Mouse (Mus musculus) MEL (cell line): ENCODE data around the gene Nos1ap. TPM values are rescaled to one million over a fixed set of nuclear protein-coding genes. Genes with fewer than 3 reads are reported as not detected.

Experiments used
- DNase-seq: peaks from one replicate; pipeline ENCODE4 v3.0.0; 2011; ENCODE audit warnings: low read depth, low spot score
- H3K27ac ChIP-seq: 2 replicates; pipeline ENCODE4 v1.5.1; 2012; ENCODE audit warnings: low read depth, mild to moderate bottlenecking, control low read depth, low read length, moderate library complexity; ENCODE audit not compliant: control insufficient read depth
- H3K27me3 ChIP-seq, 2 experiments: fragments of 150-350 bp in 1 of 2; sonication (generic) in 1 of 2; 2 replicates each; pipeline ENCODE4 v1.6.1; 2012; ENCODE audit warnings: low read length in 2 of 2, mild to moderate bottlenecking in 2 of 2, improper control_type of control experiment in 1 of 2, moderate library complexity in 1 of 2; ENCODE audit not compliant: insufficient read depth in 2 of 2, control insufficient read depth in 1 of 2
- H3K36me3 ChIP-seq, 2 experiments: 2 replicates each; pipeline ENCODE4 v1.6.1; 2012 to 2014; ENCODE audit warnings: low read length in 2 of 2, improper control_type of control experiment in 1 of 2, inconsistent platforms in 1 of 2, mild to moderate bottlenecking in 1 of 2; ENCODE audit not compliant: insufficient read depth in 2 of 2, control insufficient read depth in 1 of 2
- H3K4me1 ChIP-seq, 2 experiments: fragments of 150-350 bp in 1 of 2; sonication (generic) in 1 of 2; 2 replicates each; pipeline ENCODE4 v1.6.1; 2012; ENCODE audit warnings: low read length in 2 of 2, improper control_type of control experiment in 1 of 2, mild to moderate bottlenecking in 1 of 2; ENCODE audit not compliant: insufficient read depth in 2 of 2, control insufficient read depth in 1 of 2
- H3K4me3 ChIP-seq, 2 experiments: fragments of 150-350 bp in 1 of 2; sonication (generic) in 1 of 2; 2 replicates each; pipeline ENCODE4 v1.5.1; 2012; ENCODE audit warnings: low read depth in 2 of 2, low read length in 2 of 2, mild to moderate bottlenecking in 2 of 2, moderate library complexity in 2 of 2, control low read depth in 1 of 2, improper control_type of control experiment in 1 of 2; ENCODE audit not compliant: control insufficient read depth in 1 of 2, insufficient read depth in 1 of 2
- H3K79me2 ChIP-seq: 2 replicates; pipeline ENCODE4 v1.6.1; 2012; ENCODE audit warnings: mild to moderate bottlenecking, low read length, moderate library complexity; ENCODE audit not compliant: control insufficient read depth, poor library complexity, insufficient read depth
- H3K9ac ChIP-seq: 2 replicates; pipeline ENCODE4 v1.6.1; 2012; ENCODE audit warnings: low read depth, mild to moderate bottlenecking, control low read depth, low read length, moderate library complexity; ENCODE audit not compliant: control insufficient read depth, poor library complexity, severe bottlenecking
- H3K9me3 ChIP-seq: fragments of 150-350 bp; sonication (generic); replicated peaks from 2 replicates; pipeline ENCODE4 v1.6.1; 2012; ENCODE audit warnings: mild to moderate bottlenecking, low read length, improper control_type of control experiment, moderate library complexity; ENCODE audit not compliant: insufficient read depth
- BHLHE40 ChIP-seq: IDR thresholded peaks from 2 replicates; pipeline ENCODE4 v1.6.1; 2012; ENCODE audit warnings: low read depth, mild to moderate bottlenecking, inconsistent platforms, low read length, improper control_type of control experiment, borderline replicate concordance
- CHD2 ChIP-seq: IDR thresholded peaks from 2 replicates; pipeline ENCODE4 v1.6.1; 2011; ENCODE audit warnings: low read length, improper control_type of control experiment
- GABPA ChIP-seq: IDR thresholded peaks from 2 replicates; pipeline ENCODE4 v1.6.1; 2012; ENCODE audit warnings: low read depth, mild to moderate bottlenecking, inconsistent platforms, low read length, improper control_type of control experiment, moderate library complexity
- JUND ChIP-seq: IDR thresholded peaks from 2 replicates; pipeline ENCODE4 v1.6.1; 2011; ENCODE audit warnings: low read depth, mild to moderate bottlenecking, improper control_type of control experiment, low read length
- MYC ChIP-seq: IDR thresholded peaks from 2 replicates; pipeline ENCODE4 v1.6.1; 2011; ENCODE audit warnings: low read depth, mild to moderate bottlenecking, low read length, improper control_type of control experiment, moderate library complexity
- NELFE ChIP-seq: IDR thresholded peaks from 2 replicates; pipeline ENCODE4 v1.6.1; 2011; ENCODE audit warnings: low read depth, low read length, improper control_type of control experiment
- POLR2AphosphoS2 ChIP-seq: IDR thresholded peaks from 2 replicates; pipeline ENCODE4 v1.6.1; 2011; ENCODE audit warnings: low read length, improper control_type of control experiment
- RCOR1 ChIP-seq: IDR thresholded peaks from 2 replicates; pipeline ENCODE4 v1.6.1; 2012; ENCODE audit warnings: low read depth, mild to moderate bottlenecking, inconsistent platforms, low read length, improper control_type of control experiment
- TAL1 ChIP-seq: IDR thresholded peaks from 2 replicates; pipeline ENCODE4 v1.6.1; 2012; ENCODE audit warnings: mild to moderate bottlenecking, inconsistent platforms, low read length, moderate library complexity, mixed read lengths
- TCF12 ChIP-seq: IDR thresholded peaks from 2 replicates; pipeline ENCODE4 v1.6.1; 2014; ENCODE audit warnings: low read depth, mild to moderate bottlenecking, inconsistent platforms, low read length, improper control_type of control experiment, moderate library complexity
- UBTF ChIP-seq: IDR thresholded peaks from 2 replicates; pipeline ENCODE4 v1.6.1; 2012; ENCODE audit warnings: low read depth, mild to moderate bottlenecking, inconsistent platforms, low read length, improper control_type of control experiment, moderate library complexity, borderline replicate concordance; ENCODE audit not compliant: insufficient read depth
- USF1 ChIP-seq: IDR thresholded peaks from 2 replicates; pipeline ENCODE4 v1.6.1; 2014; ENCODE audit warnings: low read depth, mild to moderate bottlenecking, inconsistent platforms, low read length, improper control_type of control experiment, moderate library complexity
- ZMIZ1 ChIP-seq: IDR thresholded peaks from 2 replicates; pipeline ENCODE4 v1.6.1; 2012; ENCODE audit warnings: low read depth, mild to moderate bottlenecking, inconsistent platforms, low read length, improper control_type of control experiment, moderate library complexity
- ZNF384 ChIP-seq: IDR thresholded peaks from 2 replicates; pipeline ENCODE4 v1.6.1; 2012; ENCODE audit warnings: low read depth, mild to moderate bottlenecking, inconsistent platforms, low read length, improper control_type of control experiment
- polyA plus RNA-seq, 2 experiments: library from polyadenylated mRNA; stranded (reverse) in 1 of 2; unstranded in 1 of 2; fragments of >175 nt in 1 of 2; fragments of >200 nt in 1 of 2; gene quantifications; 2 replicates each; pipeline versions ENCODE4 v1.2.1 to v1.2.4; 2012; ENCODE audit warnings: low replicate concordance in 2 of 2, low read depth in 1 of 2; ENCODE audit not compliant: insufficient read length in 2 of 2, insufficient read depth in 1 of 2, missing spikeins in 1 of 2
- total RNA-seq: library from RNA; depleted of rRNA; stranded (reverse); fragments of 300-350 nt; gene quantifications from 2 replicates; pipeline ENCODE4 v1.2.3, GENCODE M21; 2012

The Nos1ap gene
- total and polyA plus RNA-seq, 3 experiments, result 0.62 to 2.4 TPM; not detected in 1

DNA sequence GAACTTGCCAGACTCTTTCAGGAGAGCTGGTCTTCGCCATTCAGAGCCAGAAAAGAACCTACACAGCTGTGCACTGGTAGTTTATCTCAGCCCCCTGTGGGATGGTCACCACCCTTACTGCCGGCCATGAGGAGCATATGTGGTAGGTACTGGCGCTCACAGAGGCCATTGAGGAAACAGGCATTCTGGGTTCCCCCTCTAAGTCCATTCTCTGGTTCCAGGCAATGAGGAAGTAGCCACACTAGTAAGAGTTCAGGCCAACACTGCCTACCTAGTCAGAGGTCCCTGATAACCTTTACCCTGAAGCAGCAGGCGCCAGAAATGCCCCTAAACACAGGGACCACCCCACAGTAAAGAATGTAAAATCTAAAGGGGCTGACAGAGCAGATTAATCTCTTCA lies 97.6 kb downstream of the Nos1ap start:
- Histone ChIP-seq H3K4me3 (no peak overlapping the region), H3K79me2 (no peaks in the 10 kb centered on the region), H3K36me3 (no peaks in the 10 kb centered on the region), H3K27me3 (no peaks in the 10 kb centered on the region), H3K4me1 (no peaks in the 10 kb centered on the region), H3K27ac (no peak overlapping the region), H3K9me3 (no peaks in the 10 kb centered on the region), H3K9ac (no peak overlapping the region)
- TF ChIP-seq ZNF384, result no peak
- no peak for DNase-seq

DNA sequence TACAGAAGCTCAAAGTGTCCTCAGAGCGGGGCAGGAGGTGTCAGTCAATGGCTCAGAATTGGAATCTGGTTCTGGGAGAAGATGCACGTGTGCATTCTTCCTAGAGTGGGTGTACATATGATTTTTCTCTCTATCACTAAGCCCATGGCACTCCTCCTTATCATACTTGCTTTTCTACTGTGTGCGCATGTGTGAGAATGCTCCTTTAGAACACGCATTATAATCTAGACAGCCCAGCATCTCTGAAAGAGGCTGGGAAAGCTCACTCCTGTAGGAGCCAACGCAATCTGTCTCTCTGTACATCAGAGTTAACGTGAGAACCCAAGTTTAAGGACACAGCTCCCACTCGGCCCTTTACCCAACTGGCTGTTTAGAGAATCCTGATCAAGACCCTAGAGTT lies 99.7 kb downstream of the Nos1ap start:
- Histone ChIP-seq H3K36me3 (no peaks in the 10 kb centered on the region), H3K27ac (no peak overlapping the region), H3K9ac (no peak overlapping the region), H3K4me1 (no peaks in the 10 kb centered on the region), H3K4me3 (no peak overlapping the region), H3K79me2 (no peaks in the 10 kb centered on the region), H3K9me3 (no peaks in the 10 kb centered on the region), H3K27me3 (no peaks in the 10 kb centered on the region)
- DNase-seq, result no peak
- TF ChIP-seq NELFE (no peak), ZNF384 (no peak), GABPA (no peak), UBTF (no peak), JUND (no peak), USF1 (no peak), RCOR1 (no peak)

DNA sequence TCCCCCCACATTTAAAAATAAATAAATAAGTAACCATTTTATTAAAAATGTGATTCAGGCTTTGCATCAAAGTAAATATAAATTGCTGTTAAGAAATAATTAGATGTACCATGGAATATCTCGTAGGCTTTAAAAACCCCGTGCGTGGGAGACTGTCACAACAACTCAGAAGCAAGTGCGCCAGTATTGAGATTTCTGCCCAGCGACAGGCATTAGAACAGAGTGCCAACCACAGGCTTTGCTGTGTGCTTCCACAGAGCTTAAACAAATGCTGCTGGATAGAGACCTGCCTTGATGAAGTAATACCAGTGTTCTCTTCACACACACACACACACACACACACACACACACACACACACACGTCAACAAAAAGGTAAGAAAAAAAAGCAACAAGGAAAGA lies 100.2 kb downstream of the Nos1ap start:
- Histone ChIP-seq H3K79me2 (no peaks in the 10 kb centered on the region), H3K4me1 (no peaks in the 10 kb centered on the region), H3K27me3 (no peaks in the 10 kb centered on the region), H3K9ac (no peak overlapping the region), H3K9me3 (no peaks in the 10 kb centered on the region), H3K27ac (no peak overlapping the region)
- no peak for DNase-seq
- no peak for TF ChIP-seq TAL1
- no peak for TF ChIP-seq ZMIZ1
- TF ChIP-seq BHLHE40, result no peak
- TF ChIP-seq TCF12, result no peak
- no peak for TF ChIP-seq RCOR1
- TF ChIP-seq POLR2AphosphoS2, result no peak
- no peak for TF ChIP-seq CHD2
- no peak for TF ChIP-seq MYC
- TF ChIP-seq, all 39 proteins: peak for 0
- no peaks in the 10 kb centered on the region for H3K36me3 ChIP-seq
- H3K4me3 ChIP-seq, result no peak overlapping the region
